Mouse (Mus musculus) ES-E14 (cell line): ENCODE results near the gene Fam186b.

Experiments used
- HCFC1 ChIP-seq: IDR thresholded peaks from 2 replicates; pipeline ENCODE4 v1.6.1; 2012; ENCODE audit warnings: low read length, inconsistent platforms, borderline replicate concordance; ENCODE audit not compliant: insufficient read depth
- ZC3H11A ChIP-seq: IDR thresholded peaks from 2 replicates; pipeline ENCODE4 v1.6.1; 2012; ENCODE audit warnings: low read depth, mild to moderate bottlenecking, inconsistent platforms, low read length, borderline replicate concordance

DNA sequence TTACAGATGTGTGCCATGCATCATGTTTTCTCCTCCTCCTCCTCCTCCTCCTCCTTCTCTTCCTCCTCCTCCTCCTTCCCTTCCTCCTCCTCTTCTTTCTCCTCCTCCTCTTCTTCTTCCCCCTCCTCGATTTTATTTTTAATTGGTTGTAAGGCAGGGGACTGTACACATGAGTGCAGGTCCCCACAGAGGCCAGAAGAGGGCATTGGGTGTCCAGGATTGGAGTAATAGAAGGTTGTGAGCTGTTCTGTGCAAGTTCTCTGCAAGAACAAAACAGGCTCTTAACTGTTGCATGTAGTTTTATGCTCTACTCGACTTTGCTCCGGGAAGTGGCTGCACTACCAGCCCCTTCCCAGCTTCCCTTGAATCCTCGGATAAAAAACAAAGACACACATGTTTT, 55.6 kb downstream of the Fam186b start:
- no peak for TF ChIP-seq ZC3H11A
- TF ChIP-seq HCFC1 = no peak
